In the genomic region with DNA sequence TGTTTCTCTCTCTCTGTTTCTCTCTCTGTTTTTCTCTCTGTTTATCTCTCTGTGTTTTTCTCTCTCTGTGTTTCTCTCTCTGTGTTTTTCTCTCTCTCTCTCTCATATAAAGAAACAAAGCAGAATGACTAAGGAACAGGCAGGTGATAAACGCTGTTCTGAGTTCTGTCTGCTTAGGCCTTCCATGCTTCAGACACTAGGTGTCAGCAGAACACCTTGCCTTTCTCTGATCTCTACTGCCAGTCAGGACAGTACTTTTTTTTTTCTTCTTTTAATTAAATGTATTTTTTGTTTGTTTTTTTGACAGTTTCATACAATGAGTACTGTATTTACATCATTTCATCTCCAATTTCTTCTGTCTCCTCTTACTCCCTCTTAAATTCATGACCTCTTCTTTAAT, we compare ENCODE assay signal across 9 mouse cellular contexts. TPM values are rescaled to one million over a fixed set of nuclear protein-coding genes. Genes with fewer than 3 reads are reported as not detected.
DNase-seq lines count a peak whose midpoint lies in the region; ATAC-seq and TF ChIP-seq lines count a peak whose summit lies in the region.
"Had no signal": no experiment of that assay in that cellular context is flagged by ENCODE, and none has a peak within 500 bp of the region (broad histone marks: within the 10 kb centered on the region; RNA-seq: fewer than 3 reads in every experiment).

No protein-coding gene starts in this region.

- DNase-seq in retina, embryonic 14.5 days (ENCODE audit: low spot score), result peak; percentile 19
- DNase-seq in retina, postnatal 1 day, result no peak
- DNase-seq in NIH3T3 (ENCODE audit: low read depth), result peak; percentile 40
- peak; percentile 56 for DNase-seq in splenic B cell, adult 2 months (ENCODE audit: low read depth, low spot score)
- DNase-seq in limb, embryonic 10.5 days (ENCODE audit: low spot score), result no peak
- DNase-seq: thymus, postnatal 4 days had no signal

- H3K36me3 ChIP-seq in intestine, postnatal 0 days (ENCODE audit: control insufficient read depth, insufficient read depth), result no peaks in the 10 kb centered on the region
- no peaks in the 10 kb centered on the region for H3K36me3 ChIP-seq in intestine, embryonic 16.5 days (ENCODE audit: control insufficient read depth, insufficient read depth, low read length)
- H3K36me3 ChIP-seq in splenic B cell, adult 2 months (ENCODE audit: control insufficient read depth, insufficient read depth, low read length, poor library complexity, severe bottlenecking), result no peaks in the 10 kb centered on the region
- H3K36me3 ChIP-seq in limb, embryonic 10.5 days, result no peaks in the 10 kb centered on the region
- H3K36me3 ChIP-seq: heart, embryonic 13.5 days had no signal

- H3K9ac ChIP-seq in intestine, postnatal 0 days (ENCODE audit: low read depth, low read length), result no peak overlapping the region
- H3K9ac ChIP-seq in intestine, embryonic 16.5 days (ENCODE audit: low read depth, low read length), result no peak overlapping the region
- H3K9ac ChIP-seq: heart, embryonic 13.5 days had no signal

- no peak overlapping the region for H3K4me2 ChIP-seq in intestine, postnatal 0 days (replicated peaks; ENCODE audit: low read depth)
- no peak overlapping the region for H3K4me2 ChIP-seq in intestine, embryonic 16.5 days (ENCODE audit: low read depth, low read length)
- H3K4me2 ChIP-seq: heart, embryonic 13.5 days had no signal

- TF ChIP-seq CTCF in intestine, postnatal 0 days (IDR thresholded peaks at IDR 0.05; ENCODE audit: low read depth), result peak; percentile 76

- ATAC-seq in intestine, postnatal 0 days, result no peak
- no peak for ATAC-seq in intestine, embryonic 16.5 days

- 8% methylated on average over 1 of the region's 1 CpGs for WGBS in intestine, postnatal 0 days
- 14% methylated on average over 1 of the region's 1 CpGs for WGBS in intestine, embryonic 16.5 days
- WGBS in limb, embryonic 10.5 days, result 9% methylated on average over 1 of the region's 1 CpGs

- no peak overlapping the region for H3K4me3 ChIP-seq in intestine, postnatal 0 days (ENCODE audit: low read depth, low read length)
- no peak overlapping the region for H3K4me3 ChIP-seq in intestine, embryonic 16.5 days (ENCODE audit: low read length)
- no peak overlapping the region for H3K4me3 ChIP-seq in limb, embryonic 10.5 days
- H3K4me3 ChIP-seq: heart, embryonic 13.5 days had no signal

- no peaks in the 10 kb centered on the region for H3K4me1 ChIP-seq in intestine, postnatal 0 days (replicated peaks; ENCODE audit: control insufficient read depth, insufficient read depth, low read length)
- peaks cover 5% of the 10 kb centered on the region for H3K4me1 ChIP-seq in intestine, embryonic 16.5 days (ENCODE audit: control insufficient read depth, insufficient read depth, low read length)
- H3K4me1 ChIP-seq in limb, embryonic 10.5 days, result peaks cover 14% of the 10 kb centered on the region

- no peak overlapping the region for H3K27ac ChIP-seq in intestine, postnatal 0 days (ENCODE audit: low read depth, low read length)
- no peak overlapping the region for H3K27ac ChIP-seq in intestine, embryonic 16.5 days (ENCODE audit: low read length)
- H3K27ac ChIP-seq in limb, embryonic 10.5 days, result no peak overlapping the region
- H3K27ac ChIP-seq: heart, embryonic 13.5 days had no signal

- H3K9me3 ChIP-seq in intestine, postnatal 0 days (ENCODE audit: control insufficient read depth), result no peaks in the 10 kb centered on the region
- no peaks in the 10 kb centered on the region for H3K9me3 ChIP-seq in intestine, embryonic 16.5 days (ENCODE audit: control insufficient read depth, low read length)
- no peaks in the 10 kb centered on the region for H3K9me3 ChIP-seq in limb, embryonic 10.5 days (replicated peaks)
- H3K9me3 ChIP-seq: heart, embryonic 13.5 days had no signal

- no peaks in the 10 kb centered on the region for H3K27me3 ChIP-seq in intestine, postnatal 0 days (replicated peaks; ENCODE audit: control insufficient read depth, insufficient read depth, low read length)
- no peaks in the 10 kb centered on the region for H3K27me3 ChIP-seq in intestine, embryonic 16.5 days (replicated peaks; ENCODE audit: control insufficient read depth, insufficient read depth, low read length)
- no peaks in the 10 kb centered on the region for H3K27me3 ChIP-seq in splenic B cell, adult 2 months (ENCODE audit: control insufficient read depth, insufficient read depth, low read length, poor library complexity, severe bottlenecking)
- H3K27me3 ChIP-seq in limb, embryonic 10.5 days (ENCODE audit: low read depth, poor library complexity, severe bottlenecking), result no peaks in the 10 kb centered on the region
- H3K27me3 ChIP-seq: heart, embryonic 13.5 days had no signal

RNA-seq across cellular contexts. Expression of a gene that starts 2.8 kb away (rescaled TPM):
- polyA plus RNA-seq in intestine, postnatal 0 days (2015; fragmentation: Nextera tagmentation; extraction: Ambion mirVana), result 4.1 and 4.3 TPM in 2 replicates
- polyA plus RNA-seq in intestine, embryonic 16.5 days (2015; fragmentation: Nextera tagmentation; extraction: Ambion mirVana), result 9.7 and 11.5 TPM in 2 replicates
- 9.0 and 11.8 TPM in 2 replicates for polyA plus RNA-seq in limb, embryonic 10.5 days (2016; fragmentation: Nextera tagmentation; extraction: Ambion mirVana)

RNA-seq across cellular contexts. Expression of a gene that starts 58.6 kb away (rescaled TPM):
- 1,058 and 1,193 TPM in 2 replicates for polyA plus RNA-seq in intestine, postnatal 0 days (2015; fragmentation: Nextera tagmentation; extraction: Ambion mirVana)
- 235 and 256 TPM in 2 replicates for polyA plus RNA-seq in intestine, embryonic 16.5 days (2015; fragmentation: Nextera tagmentation; extraction: Ambion mirVana)
- polyA plus RNA-seq in limb, embryonic 10.5 days (2016; fragmentation: Nextera tagmentation; extraction: Ambion mirVana), result 100 and 108 TPM in 2 replicates

Comparison
In these comparisons a context has a peak if more than half of its experiments do, and no peak if none do; other contexts are left out.
1. DNase-seq: peak in retina, embryonic 14.5 days (single experiment), NIH3T3 (single experiment) and splenic B cell, adult 2 months (single experiment); none in retina, postnatal 1 day (single experiment) and limb, embryonic 10.5 days (single experiment).